Comparison of ENCODE assay signal across 8 mouse cellular contexts in the genomic region with DNA sequence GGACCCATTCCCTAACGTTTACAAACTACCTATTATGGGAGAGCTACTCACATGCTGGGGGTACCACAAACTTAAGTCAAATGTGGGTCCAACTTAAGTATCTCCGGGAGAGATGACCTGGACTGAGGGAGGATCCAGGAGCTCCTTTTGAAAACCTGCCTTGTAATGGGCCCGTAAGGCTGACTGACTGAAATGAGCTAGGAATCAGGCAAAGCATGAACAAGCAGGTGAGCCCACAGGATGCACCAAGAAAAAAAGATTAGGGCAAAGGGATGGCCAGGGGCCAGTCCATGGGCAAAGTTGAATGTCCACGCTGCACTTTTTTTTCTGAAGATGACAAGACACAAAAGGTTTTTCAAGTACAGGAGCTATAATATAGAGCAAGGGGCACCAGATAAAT. TPM values are rescaled to one million over a fixed set of nuclear protein-coding genes. Genes with fewer than 3 reads are reported as not detected.
A peak's percentile ranks its signal among the peaks of the same experiment; 100 is the strongest.
DNase-seq lines count a peak whose midpoint lies in the region; ATAC-seq and TF ChIP-seq lines count a peak whose summit lies in the region.
"Had no signal": no experiment of that assay in that cellular context is flagged by ENCODE, and none has a peak within 500 bp of the region (broad histone marks: within the 10 kb centered on the region; RNA-seq: fewer than 3 reads in every experiment).

No protein-coding gene starts in this region.

- no peak for ATAC-seq in G1E (ENCODE audit: extremely low read depth, insufficient number of reproducible peaks, low FRiP score, poor library complexity, severe bottlenecking)
- no peak for ATAC-seq in forebrain, embryonic 16.5 days
- no peak for ATAC-seq in kidney, embryonic 14.5 days (ENCODE audit: low FRiP score, low TSS enrichment)
- ATAC-seq in midbrain, embryonic 14.5 days (ENCODE audit: low FRiP score, low TSS enrichment): no peak

- peaks cover 38% of the 10 kb centered on the region for H3K36me3 ChIP-seq in G1E (replicated peaks)
- peaks cover 9% of the 10 kb centered on the region; the same call in 1 of the 2 replicates for H3K36me3 ChIP-seq in forebrain, embryonic 16.5 days (ENCODE audit: control insufficient read depth, insufficient read depth)
- peaks cover 20% of the 10 kb centered on the region for H3K36me3 ChIP-seq in kidney, embryonic 14.5 days (ENCODE audit: control insufficient read depth, insufficient read depth, low read length)
- H3K36me3 ChIP-seq in midbrain, embryonic 14.5 days (ENCODE audit: control insufficient read depth, insufficient read depth, low read length): peaks cover 16% of the 10 kb centered on the region

- WGBS in forebrain, embryonic 16.5 days: 5% methylated on average over 4 of the region's 4 CpGs
- 4% methylated on average over 4 of the region's 4 CpGs for WGBS in kidney, embryonic 14.5 days
- 5% methylated on average over 4 of the region's 4 CpGs for WGBS in midbrain, embryonic 14.5 days

- H3K27ac ChIP-seq in forebrain, embryonic 16.5 days (ENCODE audit: low read length): no peak overlapping the region; the same call in none of the 2 replicates
- H3K27ac ChIP-seq in kidney, embryonic 14.5 days (ENCODE audit: low read depth, low read length): peak overlapping the region; percentile 90; the same call in 1 of the 2 replicates
- peak overlapping the region; percentile 93; the same call in 1 of the 2 replicates for H3K27ac ChIP-seq in midbrain, embryonic 14.5 days (replicated peaks; ENCODE audit: low read depth, low read length)

- TF ChIP-seq CTCF in G1E (IDR thresholded peaks at IDR 0.05; ENCODE audit: low read depth, low read length): no peak

- no peaks in the 10 kb centered on the region for H3K27me3 ChIP-seq in G1E (ENCODE audit: insufficient read depth, low read length)
- H3K27me3 ChIP-seq in forebrain, embryonic 16.5 days (replicated peaks; ENCODE audit: control insufficient read depth, insufficient read depth, low read length): no peaks in the 10 kb centered on the region
- no peaks in the 10 kb centered on the region for H3K27me3 ChIP-seq in kidney, embryonic 14.5 days (ENCODE audit: control insufficient read depth, insufficient read depth, low read length)
- H3K27me3 ChIP-seq in midbrain, embryonic 14.5 days (ENCODE audit: control insufficient read depth, insufficient read depth, low read length): no peaks in the 10 kb centered on the region

- DNase-seq in CD4-positive helper T cell, adult 2 months (ENCODE audit: low read depth, low spot score): peak; percentile 11
- no peak for DNase-seq in G1E (ENCODE audit: low spot score)
- DNase-seq in midbrain, embryonic 14.5 days: peak; percentile 22
- no peak for DNase-seq in gastrocnemius, adult 8-10 months (ENCODE audit: low spot score in 2 of 2)
- DNase-seq in thymus, postnatal 10 days (ENCODE audit: low spot score in 2 of 2): no peak

- peak overlapping the region; percentile 88 for H3K4me3 ChIP-seq in G1E (ENCODE audit: low read depth, low read length)
- H3K4me3 ChIP-seq in forebrain, embryonic 16.5 days (replicated peaks; ENCODE audit: low read length): peak overlapping the region; percentile 72
- H3K4me3 ChIP-seq in kidney, embryonic 14.5 days (ENCODE audit: low read length): peak overlapping the region; percentile 79
- H3K4me3 ChIP-seq in midbrain, embryonic 14.5 days (replicated peaks; ENCODE audit: low read depth, low read length): peak overlapping the region; percentile 76

- no peaks in the 10 kb centered on the region for H3K9me3 ChIP-seq in G1E (replicated peaks)
- no peaks in the 10 kb centered on the region for H3K9me3 ChIP-seq in forebrain, embryonic 16.5 days (ENCODE audit: control insufficient read depth, low read length)
- H3K9me3 ChIP-seq in kidney, embryonic 14.5 days (ENCODE audit: control insufficient read depth, low read length): no peaks in the 10 kb centered on the region
- H3K9me3 ChIP-seq in midbrain, embryonic 14.5 days (ENCODE audit: control insufficient read depth, low read length): no peaks in the 10 kb centered on the region

- H3K4me1 ChIP-seq in G1E (ENCODE audit: insufficient read depth, low read depth, low read length): peaks cover 38% of the 10 kb centered on the region
- peaks cover 16% of the 10 kb centered on the region for H3K4me1 ChIP-seq in forebrain, embryonic 16.5 days (replicated peaks; ENCODE audit: control insufficient read depth, insufficient read depth, low read length)
- H3K4me1 ChIP-seq in kidney, embryonic 14.5 days (ENCODE audit: control insufficient read depth, insufficient read depth, low read length): peaks cover 23% of the 10 kb centered on the region; the same call in 1 of the 2 replicates
- H3K4me1 ChIP-seq in midbrain, embryonic 14.5 days (ENCODE audit: control insufficient read depth, insufficient read depth, low read length): peaks cover 23% of the 10 kb centered on the region

- peak overlapping the region; percentile 90 for H3K9ac ChIP-seq in forebrain, embryonic 16.5 days (replicated peaks; ENCODE audit: low read depth, low read length)
- peak overlapping the region; percentile 95 for H3K9ac ChIP-seq in kidney, embryonic 14.5 days (ENCODE audit: low read depth, low read length)
- H3K9ac ChIP-seq in midbrain, embryonic 14.5 days (replicated peaks; ENCODE audit: low read length): peak overlapping the region; percentile 88

- H3K4me2 ChIP-seq in forebrain, embryonic 16.5 days (ENCODE audit: low read length): peak overlapping the region; percentile 73
- peak overlapping the region; percentile 70 for H3K4me2 ChIP-seq in kidney, embryonic 14.5 days (replicated peaks; ENCODE audit: low read depth, low read length)
- H3K4me2 ChIP-seq in midbrain, embryonic 14.5 days (ENCODE audit: low read length): peak overlapping the region; percentile 68

RNA-seq across cellular contexts. Expression of a gene that starts 1.1 kb away (rescaled TPM):
- 41.3 and 41.6 TPM in 2 replicates for total RNA-seq in G1E (2014; fragmentation: Nextera tagmentation)
- 39.8 and 40.8 TPM in 2 replicates for total RNA-seq in G1E (2017)
- 6.2 and 9.3 TPM in 2 replicates for polyA plus RNA-seq in G1E (2012)
- polyA plus RNA-seq in forebrain, embryonic 16.5 days (2015; fragmentation: Nextera tagmentation; extraction: Ambion mirVana): 102 and 103 TPM in 2 replicates
- polyA plus RNA-seq in kidney, embryonic 14.5 days (2014; fragmentation: Nextera tagmentation; extraction: Ambion mirVana): 80.5 and 102 TPM in 2 replicates
- polyA plus RNA-seq in midbrain, embryonic 14.5 days (2014; fragmentation: Nextera tagmentation; extraction: Ambion mirVana): 77.0 and 95.2 TPM in 2 replicates
- 10 to 100 TPM; 13.2 to 14.6 (median 13.9) TPM for total RNA-seq in gastrocnemius, adult 8-10 months (2022)

RNA-seq across cellular contexts. Expression of a gene that starts 19.5 kb away (rescaled TPM):
- total RNA-seq in G1E (2014; fragmentation: Nextera tagmentation): not detected in 2 replicates
- not detected in 2 replicates for total RNA-seq in G1E (2017)
- polyA plus RNA-seq in G1E (2012): not detected in 2 replicates
- polyA plus RNA-seq in forebrain, embryonic 16.5 days (2015; fragmentation: Nextera tagmentation; extraction: Ambion mirVana): not detected in 2 replicates
- not detected in 2 replicates for polyA plus RNA-seq in kidney, embryonic 14.5 days (2014; fragmentation: Nextera tagmentation; extraction: Ambion mirVana)
- polyA plus RNA-seq in midbrain, embryonic 14.5 days (2014; fragmentation: Nextera tagmentation; extraction: Ambion mirVana): not detected in 2 replicates
- not detected for total RNA-seq in gastrocnemius, adult 8-10 months (2022)
- total RNA-seq: heart, adult 18-20 months had no signal

RNA-seq across cellular contexts. Expression of a gene that starts 37.0 kb away (rescaled TPM):
- total RNA-seq in G1E (2014; fragmentation: Nextera tagmentation): not detected in 2 replicates
- 0.12 TPM in 1 of 2 replicates, not detected in the other for total RNA-seq in G1E (2017)
- not detected in 2 replicates for polyA plus RNA-seq in G1E (2012)
- not detected in 2 replicates for polyA plus RNA-seq in forebrain, embryonic 16.5 days (2015; fragmentation: Nextera tagmentation; extraction: Ambion mirVana)
- polyA plus RNA-seq in kidney, embryonic 14.5 days (2014; fragmentation: Nextera tagmentation; extraction: Ambion mirVana): not detected in 2 replicates
- not detected in 2 replicates for polyA plus RNA-seq in midbrain, embryonic 14.5 days (2014; fragmentation: Nextera tagmentation; extraction: Ambion mirVana)
- total RNA-seq in gastrocnemius, adult 8-10 months (2022): under 1 TPM in 2 of 4 experiments, not detected in 2; 0.24 to 0.27 TPM
- total RNA-seq: heart, adult 18-20 months had no signal

Comparison
In these comparisons a context has a peak if more than half of its experiments do, and no peak if none do; other contexts are left out.
1. DNase-seq: peak in CD4-positive helper T cell, adult 2 months (single experiment) and midbrain, embryonic 14.5 days (single experiment); none in G1E (single experiment), gastrocnemius, adult 8-10 months (0 of 2) and thymus, postnatal 10 days (0 of 2).
2. Peak in every context shown above with its lines, with median percentiles within 50 percentile points of each other: H3K4me3 ChIP-seq, H3K4me2 ChIP-seq and H3K9ac ChIP-seq.